Mouse (Mus musculus): ENCODE data around the gene Ago1.

The Ago1 gene

GRCm38 (mm10) chr4:126468285-126468901 lies at the start of gene Ago1:
Gene Ago1 (minus strand): TSS chr4:126468583.
- DNase-seq (ENCODE audit: low spot score in 2 of 2) = peak; percentile 89 to 94

- DNase-seq (ENCODE audit: low spot score in 2 of 2) = no peak
Measured at GRCm38 (mm10) chr4:126512308-126513066, 44.1 kb upstream of the Ago1 start.

- DNase-seq (ENCODE audit: low spot score in 2 of 2) = no peak
Measured at GRCm38 (mm10) chr4:126511013-126511412, 42.6 kb upstream of the Ago1 start.

GRCm38 (mm10) chr4:126509072-126509471 lies 40.7 kb upstream of the Ago1 start:
- no peak for DNase-seq (ENCODE audit: low spot score in 2 of 2)

- DNase-seq (ENCODE audit: low spot score in 2 of 2) = no peak
Measured at GRCm38 (mm10) chr4:126508110-126508899, 39.9 kb upstream of the Ago1 start.

GRCm38 (mm10) chr4:126502977-126503309 lies 34.6 kb upstream of the Ago1 start:
- DNase-seq (ENCODE audit: low spot score in 2 of 2) = no peak

GRCm38 (mm10) chr4:126502141-126502976 lies 34.0 kb upstream of the Ago1 start:
- DNase-seq (ENCODE audit: low spot score in 2 of 2) = no peak

- DNase-seq (ENCODE audit: low spot score in 2 of 2) = no peak
Measured at GRCm38 (mm10) chr4:126498601-126499000, 30.2 kb upstream of the Ago1 start.

GRCm38 (mm10) chr4:126496963-126497362 lies 28.6 kb upstream of the Ago1 start:
- DNase-seq (ENCODE audit: low spot score in 2 of 2) = no peak

- DNase-seq (ENCODE audit: low spot score in 2 of 2) = no peak
Measured at GRCm38 (mm10) chr4:126495942-126496790, 27.8 kb upstream of the Ago1 start.

- DNase-seq (ENCODE audit: low spot score in 2 of 2) = no peak
Measured at GRCm38 (mm10) chr4:126495453-126495852, 27.1 kb upstream of the Ago1 start.

- no peak for DNase-seq (ENCODE audit: low spot score in 2 of 2)
Measured at GRCm38 (mm10) chr4:126493416-126493815, 25.0 kb upstream of the Ago1 start.

GRCm38 (mm10) chr4:126491977-126492376 lies 23.6 kb upstream of the Ago1 start:
- DNase-seq (ENCODE audit: low spot score in 2 of 2) = no peak

GRCm38 (mm10) chr4:126490726-126491125 lies 22.3 kb upstream of the Ago1 start:
- no peak for DNase-seq (ENCODE audit: low spot score in 2 of 2)

GRCm38 (mm10) chr4:126489811-126490210 lies 21.4 kb upstream of the Ago1 start:
- DNase-seq (ENCODE audit: low spot score in 2 of 2) = no peak

GRCm38 (mm10) chr4:126486217-126486616 lies 17.8 kb upstream of the Ago1 start:
- no peak for DNase-seq (ENCODE audit: low spot score in 2 of 2)

- no peak for DNase-seq (ENCODE audit: low spot score in 2 of 2)
Measured at GRCm38 (mm10) chr4:126485065-126485464, 16.7 kb upstream of the Ago1 start.

- no peak for DNase-seq (ENCODE audit: low spot score in 2 of 2)
Measured at GRCm38 (mm10) chr4:126483874-126484273, 15.5 kb upstream of the Ago1 start.

GRCm38 (mm10) chr4:126482951-126483350 lies 14.6 kb upstream of the Ago1 start:
- DNase-seq (ENCODE audit: low spot score in 2 of 2) = no peak

- DNase-seq (ENCODE audit: low spot score in 2 of 2) = no peak
Measured at GRCm38 (mm10) chr4:126481461-126481860, 13.1 kb upstream of the Ago1 start.

GRCm38 (mm10) chr4:126480288-126480687 lies 11.9 kb upstream of the Ago1 start:
- DNase-seq (ENCODE audit: low spot score in 2 of 2) = no peak

Data from frontal cortex, postnatal 14 days (tissue).